Mouse (Mus musculus) liver, adult 2 months (tissue): ENCODE measurements around the gene Treml4.

ENCODE experiments used
- CTCF ChIP-seq: fragments of 200-500 bp; IDR thresholded peaks from 2 replicates; pipeline ENCODE4 v1.5.1; 2011; ENCODE audit warnings: low read depth, low read length, control low read depth
- POLR2A ChIP-seq: fragments of 200-500 bp; IDR thresholded peaks from 2 replicates; pipeline ENCODE4 v1.6.1; 2011; ENCODE audit warnings: low read length, control low read depth; ENCODE audit not compliant: insufficient read depth; ENCODE audit errors: extremely low read depth

DNA sequence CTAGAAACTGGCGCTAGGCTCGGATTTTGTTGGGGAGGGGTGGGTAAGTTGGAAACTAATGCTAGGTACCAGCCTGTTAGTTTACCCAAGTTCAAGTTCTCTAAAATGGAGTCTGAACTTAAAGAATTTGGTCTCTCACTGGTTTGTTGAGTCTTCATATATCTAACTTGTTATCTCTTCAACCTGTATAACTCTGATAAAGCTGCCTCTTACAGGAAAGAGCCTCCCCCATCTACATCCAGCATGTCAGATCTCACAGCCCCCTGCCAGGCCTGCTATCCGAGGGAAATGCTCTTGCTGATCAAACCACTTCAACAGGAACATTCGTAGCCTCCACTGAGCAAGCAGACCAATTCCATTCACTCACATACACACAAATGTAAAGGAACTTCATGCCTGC is 14.9 kb downstream of the Treml4 start:
- TF ChIP-seq POLR2A = no peak
- no peak for TF ChIP-seq CTCF
